Mouse (Mus musculus) kidney, embryonic 16.5 days (tissue): ENCODE results near the gene Zfp128. TPM values are rescaled to one million over a fixed set of nuclear protein-coding genes. Genes with fewer than 3 reads are reported as not detected.
A peak's percentile ranks its signal among the peaks of the same experiment; 100 is the strongest.
"Not testable (repeated sequence)": the region's sequence is repeated elsewhere in the genome, so short reads cannot be mapped to it uniquely, and the experiment has no call there.

ENCODE experiments used
- ATAC-seq: fragments of 200-750 bp; cut with Nextera tagmentation; 2 replicates; pipeline ENCODE4 v1.8.0; 2017; ENCODE audit warnings: moderate TSS enrichment; ENCODE audit not compliant: low FRiP score, low TSS enrichment
- H3K27ac ChIP-seq: fragments of 300-500 bp; sonication (generic); 2 replicates; pipeline ENCODE4 v1.5.1; 2014; ENCODE audit warnings: low read length
- H3K27me3 ChIP-seq: fragments of 300-500 bp; sonication (generic); 2 replicates; pipeline ENCODE4 v1.6.1; 2014; ENCODE audit warnings: low read length, control low read depth, mixed read lengths; ENCODE audit not compliant: insufficient read depth
- H3K36me3 ChIP-seq: fragments of 300-500 bp; sonication (generic); 2 replicates; pipeline ENCODE4 v1.6.1; 2014; ENCODE audit warnings: low read length, control low read depth, mixed read lengths; ENCODE audit not compliant: insufficient read depth
- H3K4me1 ChIP-seq: fragments of 300-500 bp; sonication (generic); 2 replicates; pipeline ENCODE4 v1.6.1; 2014; ENCODE audit warnings: low read length, control low read depth, mixed read lengths; ENCODE audit not compliant: insufficient read depth
- H3K4me2 ChIP-seq: fragments of 300-500 bp; sonication (generic); replicated peaks from 2 replicates; pipeline ENCODE4 v1.6.1; 2014; ENCODE audit warnings: low read depth, low read length
- H3K4me3 ChIP-seq: fragments of 300-500 bp; sonication (generic); 2 replicates; pipeline ENCODE4 v1.5.1; 2014; ENCODE audit warnings: mild to moderate bottlenecking, low read length
- H3K9ac ChIP-seq: fragments of 300-500 bp; sonication (generic); replicated peaks from 2 replicates; pipeline ENCODE4 v1.6.1; 2014; ENCODE audit warnings: low read length
- H3K9me3 ChIP-seq: fragments of 300-500 bp; sonication (generic); 2 replicates; pipeline ENCODE4 v1.6.1; 2016; ENCODE audit warnings: low read length, control low read depth
- WGBS: fragments of 180-500 bp; shearing (Covaris S2); extraction: QIAGEN DNeasy Blood & Tissue Kit; methylation state at CpG from one replicate; pipeline ENCODE4 v1.1.7; 2014; 5-methylcytosine and 5-hydroxymethylcytosine counted together
- polyA plus RNA-seq: library from polyadenylated mRNA; unstranded; fragments of >200 nt; fragmentation: Nextera tagmentation; extraction: Ambion mirVana; gene quantifications from 2 replicates; pipeline ENCODE4 v1.2.1, GENCODE M21; 2015

Zfp128 gene
- polyA plus RNA-seq, 1 experiment from 2014 or later = 4.2 TPM

GRCm38 (mm10) chr7:12921318-12921704 lies 40.3 kb downstream of the Zfp128 start:
- Histone ChIP-seq H3K27me3 (no peaks in the 10 kb centered on the region), H3K27ac (peak overlapping the region; percentile 94), H3K9ac (peak overlapping the region; percentile 94), H3K4me3 (peak overlapping the region; percentile 98), H3K36me3 (peaks cover 33% of the 10 kb centered on the region), H3K4me1 (peaks cover 16% of the 10 kb centered on the region), H3K4me2 (peak overlapping the region; percentile 92), H3K9me3 (no peaks in the 10 kb centered on the region)
- 1% methylated on average over 3 of the region's 3 CpGs for WGBS
- peak; percentile 17; the same call in 1 of the 2 replicates for ATAC-seq

GRCm38 (mm10) chr7:12921705-12922465 lies 40.9 kb downstream of the Zfp128 start, which contains the start of gene Rps5:
TSS of gene Rps5 (plus strand) at chr7:12922290.
- Histone ChIP-seq H3K27ac (peak within 1 kb of the TSS; percentile 94), H3K4me3 (peak within 1 kb of the TSS; percentile 98), H3K36me3 (peaks cover 38% of the 10 kb centered on the region), H3K9me3 (no peaks in the 10 kb centered on the region), H3K27me3 (no peaks in the 10 kb centered on the region), H3K4me2 (peak within 1 kb of the TSS; percentile 92), H3K4me1 (peaks cover 16% of the 10 kb centered on the region), H3K9ac (peak within 1 kb of the TSS; percentile 96)
- peak; percentile 98 for ATAC-seq
- under 1% methylated on average over 55 of the region's 55 CpGs for WGBS

DNA sequence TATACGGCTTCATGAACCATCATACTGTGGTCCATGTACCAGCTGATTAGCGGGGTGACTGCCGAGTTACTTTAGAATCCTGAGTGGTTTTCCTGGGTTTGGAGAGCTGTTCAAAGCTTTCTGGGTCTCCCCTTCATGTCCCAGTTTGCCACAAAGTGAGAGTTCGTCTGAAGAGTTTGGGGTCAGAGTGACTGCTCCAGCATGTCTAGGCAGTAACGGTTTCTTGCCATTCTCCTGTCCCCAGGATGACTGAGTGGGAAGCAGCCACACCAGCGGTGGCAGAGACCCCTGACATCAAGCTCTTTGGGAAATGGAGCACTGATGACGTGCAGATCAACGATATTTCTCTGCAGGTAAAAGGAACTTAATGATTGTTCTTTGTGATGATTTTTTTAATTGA lies 41.8 kb downstream of the Zfp128 start:
- Histone ChIP-seq H3K27ac (peak overlapping the region; percentile 77; the same call in 1 of the 2 replicates), H3K4me3 (peak overlapping the region; percentile 98)
- WGBS = 3% methylated on average over 8 of the region's 8 CpGs

GRCm38 (mm10) chr7:12926316-12926715 lies 45.3 kb downstream of the Zfp128 start:
- H3K27me3 ChIP-seq = no peaks in the 10 kb centered on the region
- no peaks in the 10 kb centered on the region for H3K9me3 ChIP-seq
- H3K27ac ChIP-seq = no peak overlapping the region
- H3K4me1 ChIP-seq = peaks cover 22% of the 10 kb centered on the region
- peaks cover 40% of the 10 kb centered on the region for H3K36me3 ChIP-seq
- no peak overlapping the region for H3K4me3 ChIP-seq
- no peak for ATAC-seq
- no peak overlapping the region for H3K9ac ChIP-seq
- WGBS = 83% methylated on average over 7 of the region's 7 CpGs
- no peak overlapping the region for H3K4me2 ChIP-seq

More for the DNA sequence above, 41.8 kb downstream of the Zfp128 start:
- Histone ChIP-seq H3K9ac (peak overlapping the region; percentile 96), H3K9me3 (no peaks in the 10 kb centered on the region), H3K4me2 (peak overlapping the region; percentile 67), H3K36me3 (peaks cover 40% of the 10 kb centered on the region), H3K4me1 (peaks cover 18% of the 10 kb centered on the region), H3K27me3 (no peaks in the 10 kb centered on the region)
- no peak for ATAC-seq

- Histone ChIP-seq H3K9ac (peak within 1 kb of the TSS; percentile 61), H3K4me1 (peaks cover 22% of the 10 kb centered on the region), H3K4me2 (peak within 1 kb of the TSS; percentile 71), H3K4me3 (peak within 1 kb of the TSS; percentile 40), H3K9me3 (no peaks in the 10 kb centered on the region), H3K36me3 (peaks cover 40% of the 10 kb centered on the region), H3K27ac (no peak within 1 kb of the TSS), H3K27me3 (no peaks in the 10 kb centered on the region)
- ATAC-seq = peak; percentile 52; the same call in 1 of the 2 replicates
- 14% methylated on average over 8 of the region's 8 CpGs for WGBS
These were observed 46.3 kb downstream of the Zfp128 start, which contains the start of gene Rnf225 for GRCm38 (mm10) chr7:12927191-12927680. TSS of gene Rnf225 (plus strand) at chr7:12927416.

DNA sequence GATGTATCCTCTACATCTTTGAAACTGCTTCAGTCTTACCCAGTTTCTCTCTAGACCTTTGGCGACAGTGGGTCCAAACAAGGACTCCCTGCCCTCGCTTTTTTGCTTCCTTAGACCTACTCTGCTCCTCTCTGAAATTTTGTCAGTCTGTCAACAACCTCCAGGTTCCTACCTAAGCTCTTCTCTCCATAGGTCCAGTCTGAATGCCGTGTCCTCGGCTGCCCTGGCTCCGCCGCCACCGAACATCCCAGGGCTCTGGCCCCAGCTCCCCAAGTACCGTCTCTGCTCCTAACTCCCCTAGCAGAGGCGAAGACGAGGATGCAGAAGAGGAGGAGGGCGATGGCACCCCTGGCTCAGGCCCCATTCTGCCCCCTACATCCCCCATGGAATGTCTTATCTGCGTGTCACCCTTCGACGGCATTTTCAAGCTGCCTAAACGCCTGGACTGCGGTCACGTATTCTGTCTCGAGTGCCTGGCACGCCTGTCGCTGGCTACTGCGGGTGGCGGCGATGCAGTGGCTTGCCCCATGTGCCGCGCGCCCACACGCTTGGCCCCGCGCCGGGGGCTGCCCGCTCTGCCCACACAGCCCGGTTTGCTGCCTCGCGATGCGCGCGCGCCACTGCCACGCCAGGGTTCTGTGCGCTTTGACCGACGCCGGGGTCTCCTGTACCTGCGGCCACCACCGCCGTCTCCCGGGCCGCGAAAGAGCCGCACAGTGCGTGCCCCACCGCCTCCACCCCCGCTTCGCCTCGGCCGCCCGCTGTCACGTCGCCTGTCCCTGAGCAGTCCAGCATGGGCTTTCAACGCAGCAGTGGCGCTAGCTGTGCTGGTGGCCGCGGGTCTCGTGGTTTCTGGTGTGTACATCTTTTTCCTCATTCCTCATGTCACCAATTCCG lies 47.0 kb downstream of the Zfp128 start:
- peaks cover 19% of the 10 kb centered on the region for H3K4me1 ChIP-seq
- peak overlapping the region; percentile 71 for H3K4me2 ChIP-seq
- WGBS = 3% methylated on average over 65 of the region's 65 CpGs
- H3K9me3 ChIP-seq = no peaks in the 10 kb centered on the region
- ATAC-seq = peak; percentile 71; the same call in 1 of the 2 replicates
- peak overlapping the region; percentile 40 for H3K4me3 ChIP-seq
- peaks cover 40% of the 10 kb centered on the region for H3K36me3 ChIP-seq
- peak overlapping the region; percentile 61 for H3K9ac ChIP-seq
- no peaks in the 10 kb centered on the region for H3K27me3 ChIP-seq
- no peak overlapping the region for H3K27ac ChIP-seq

DNA sequence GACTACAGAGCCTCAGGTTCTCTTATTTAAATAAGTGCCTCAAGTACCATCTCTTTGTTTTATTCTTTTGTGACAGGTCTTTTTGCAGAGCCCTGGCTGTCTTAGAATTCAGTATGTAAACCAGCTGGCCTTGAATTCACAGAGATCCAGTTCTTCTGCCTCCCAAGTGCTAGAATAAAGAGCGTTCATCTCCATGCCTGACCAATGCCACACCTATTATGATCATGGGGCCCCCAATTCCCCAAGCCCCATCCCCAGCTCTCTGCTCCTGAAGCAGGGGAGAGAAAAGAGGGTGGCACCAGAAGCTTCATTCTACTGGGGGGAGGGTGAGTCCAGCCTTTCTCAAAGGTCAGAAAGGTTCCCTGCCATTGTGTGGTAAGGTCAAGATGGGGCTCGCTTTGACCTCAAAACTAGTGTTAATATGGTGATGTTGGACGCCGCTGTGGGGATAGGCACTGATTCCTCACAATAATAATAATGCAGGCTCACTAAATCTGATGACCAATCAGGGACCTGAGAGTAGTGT lies 52.7 kb downstream of the Zfp128 start:
- H3K36me3 ChIP-seq = no peaks in the 10 kb centered on the region
- WGBS = 70% methylated on average over 4 of the region's 4 CpGs
- no peak overlapping the region for H3K4me3 ChIP-seq
- no peaks in the 10 kb centered on the region for H3K4me1 ChIP-seq
- H3K27me3 ChIP-seq = no peaks in the 10 kb centered on the region
- H3K9ac ChIP-seq = no peak overlapping the region
- H3K27ac ChIP-seq = no peak overlapping the region
- H3K9me3 ChIP-seq = no peaks in the 10 kb centered on the region
- H3K4me2 ChIP-seq = no peak overlapping the region
- ATAC-seq = no peak

- Histone ChIP-seq H3K4me3 (no peak overlapping the region), H3K36me3 (no peaks in the 10 kb centered on the region), H3K27me3 (no peaks in the 10 kb centered on the region), H3K9ac (no peak overlapping the region), H3K4me1 (no peaks in the 10 kb centered on the region), H3K4me2 (no peak overlapping the region), H3K27ac (no peak overlapping the region), H3K9me3 (no peaks in the 10 kb centered on the region)
- WGBS = 75% methylated on average over 3 of the region's 3 CpGs
- no peak for ATAC-seq
These were observed 53.8 kb downstream of the Zfp128 start for GRCm38 (mm10) chr7:12934808-12935207.

DNA sequence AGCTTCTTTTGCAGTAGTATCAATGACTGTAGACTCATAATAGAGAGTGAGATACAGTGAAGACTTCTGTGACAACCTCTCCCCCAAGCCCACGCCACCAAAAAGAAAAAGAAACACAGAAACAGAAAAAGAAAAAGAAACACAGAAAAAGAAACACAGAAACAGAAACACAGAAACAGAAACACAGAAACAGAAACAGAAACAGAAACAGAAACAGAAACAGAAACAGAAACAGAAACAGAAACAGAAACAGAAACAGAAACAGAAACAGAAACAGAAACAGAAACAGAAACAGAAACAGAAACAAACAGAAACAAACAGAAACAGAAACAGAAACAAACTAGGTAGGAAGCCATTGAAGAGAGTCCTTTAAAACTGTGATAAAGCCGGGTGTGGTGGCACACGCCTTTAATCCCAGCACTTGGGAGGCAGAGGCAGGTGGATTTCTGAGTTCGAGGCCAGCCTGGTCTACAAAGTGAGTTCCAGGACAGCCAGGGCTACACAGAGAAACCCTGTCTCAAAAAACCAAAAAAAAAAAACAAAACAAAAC lies 56.4 kb downstream of the Zfp128 start:
- WGBS = 77% methylated on average over 3 of the region's 4 CpGs
- H3K9ac ChIP-seq = not testable (repeated sequence)

More for the DNA sequence above, 56.4 kb downstream of the Zfp128 start:
- not testable (repeated sequence) for H3K9me3 ChIP-seq, H3K27me3 ChIP-seq, H3K36me3 ChIP-seq, H3K27ac ChIP-seq, H3K4me2 ChIP-seq, H3K4me1 ChIP-seq, ATAC-seq, H3K4me3 ChIP-seq
